Mouse (Mus musculus) thymus, adult 2 months (tissue): ENCODE measurements around the gene Ppard. TPM values are rescaled to one million over a fixed set of nuclear protein-coding genes. Genes with fewer than 3 reads are reported as not detected.

ENCODE experiments used
- DNase-seq: peaks from one replicate; pipeline ENCODE4 v3.0.0; 2021
- H3K27ac ChIP-seq: fragments of 200-500 bp; 2 replicates; pipeline ENCODE4 v1.5.1; 2012; ENCODE audit warnings: low read length, control low read depth; ENCODE audit not compliant: control insufficient read depth, insufficient read depth
- H3K27me3 ChIP-seq: fragments of 200-500 bp; 2 replicates; pipeline ENCODE4 v1.6.1; 2012; ENCODE audit warnings: mild to moderate bottlenecking, low read length, moderate library complexity, mixed read lengths; ENCODE audit not compliant: control insufficient read depth, insufficient read depth
- H3K36me3 ChIP-seq: fragments of 200-500 bp; 2 replicates; pipeline ENCODE4 v1.6.1; 2012; ENCODE audit warnings: mild to moderate bottlenecking, low read length, moderate library complexity; ENCODE audit not compliant: control insufficient read depth, insufficient read depth
- H3K4me1 ChIP-seq: fragments of 200-500 bp; replicated peaks from 2 replicates; pipeline ENCODE4 v1.6.1; 2012; ENCODE audit warnings: low read length; ENCODE audit not compliant: control insufficient read depth, insufficient read depth
- H3K4me3 ChIP-seq: fragments of 200-500 bp; 2 replicates; pipeline ENCODE4 v1.5.1; 2012; ENCODE audit warnings: mild to moderate bottlenecking, low read length, control low read depth, moderate library complexity; ENCODE audit not compliant: control insufficient read depth, insufficient read depth
- CTCF ChIP-seq: fragments of 200-500 bp; IDR thresholded peaks from 2 replicates; pipeline ENCODE4 v1.5.1; 2012; ENCODE audit warnings: mild to moderate bottlenecking, control low read depth, low read length, moderate library complexity, borderline replicate concordance; ENCODE audit not compliant: control insufficient read depth, poor library complexity, insufficient read depth; ENCODE audit errors: extremely low read depth
- POLR2A ChIP-seq: fragments of 200-500 bp; IDR thresholded peaks from 2 replicates; pipeline ENCODE4 v1.6.1; 2012; ENCODE audit warnings: mild to moderate bottlenecking, low read length, control low read depth, moderate library complexity; ENCODE audit not compliant: control insufficient read depth, poor library complexity, insufficient read depth; ENCODE audit errors: extremely low read depth
- WGBS: fragments of 180-500 bp; shearing (Covaris S2); methylation state at CpG from one replicate; pipeline ENCODE4 v1.1.7; 2018; 5-methylcytosine and 5-hydroxymethylcytosine counted together
- polyA plus RNA-seq: library from polyadenylated mRNA; depleted of rRNA; stranded (reverse); fragments of >200 nt; gene quantifications from 2 replicates; pipeline ENCODE4 v1.2.3, GENCODE M21; 2012

Gene Ppard
- polyA plus RNA-seq, 1 experiment = 51.6 TPM

- Histone ChIP-seq H3K27ac (no peak overlapping the region), H3K4me1 (peaks cover 10% of the 10 kb centered on the region), H3K27me3 (no peaks in the 10 kb centered on the region), H3K4me3 (no peak overlapping the region), H3K36me3 (peaks cover 5% of the 10 kb centered on the region; the same call in 1 of the 2 replicates)
- TF ChIP-seq CTCF = no peak
- no peak for TF ChIP-seq POLR2A
- 95% methylated on average over 6 of the region's 6 CpGs for WGBS
- DNase-seq = no peak
Measured at GRCm38 (mm10) chr17:28242296-28242695, 9.8 kb downstream of the Ppard start.

GRCm38 (mm10) chr17:28244214-28244613, 11.7 kb downstream of the Ppard start:
- 95% methylated on average over 6 of the region's 6 CpGs for WGBS
- Histone ChIP-seq H3K36me3 (peaks cover 5% of the 10 kb centered on the region; the same call in 1 of the 2 replicates), H3K27me3 (no peaks in the 10 kb centered on the region), H3K4me1 (peaks cover 17% of the 10 kb centered on the region), H3K27ac (no peak overlapping the region), H3K4me3 (no peak overlapping the region)
- no peak for TF ChIP-seq CTCF
- no peak for TF ChIP-seq POLR2A
- no peak for DNase-seq

DNA sequence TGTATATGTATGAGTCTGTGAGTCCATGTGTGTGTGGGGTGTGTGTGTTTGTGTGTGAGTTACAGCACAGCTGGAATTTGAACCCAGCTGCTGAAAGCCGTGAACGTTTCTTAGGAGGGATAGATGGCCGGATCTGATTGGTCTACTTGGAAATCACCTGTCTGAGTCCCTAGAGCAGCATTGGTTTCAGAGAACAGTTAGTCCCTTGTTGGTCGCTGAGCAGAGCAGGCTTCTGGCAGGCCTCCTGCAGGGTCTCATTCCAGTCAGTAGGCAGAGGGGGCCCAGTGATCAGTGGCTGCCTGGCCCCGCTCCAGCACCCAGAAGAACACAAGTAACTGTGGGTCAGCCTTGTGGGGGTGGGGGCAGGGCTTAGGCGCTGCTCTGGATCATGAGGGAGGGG, 12.2 kb downstream of the Ppard start:
- H3K4me1 ChIP-seq = peaks cover 17% of the 10 kb centered on the region
- H3K27ac ChIP-seq = no peak overlapping the region
- H3K4me3 ChIP-seq = no peak overlapping the region
- no peaks in the 10 kb centered on the region for H3K27me3 ChIP-seq
- TF ChIP-seq CTCF (no peak), POLR2A (no peak)
- 88% methylated on average over 6 of the region's 6 CpGs for WGBS
- no peak for DNase-seq
- H3K36me3 ChIP-seq = peaks cover 5% of the 10 kb centered on the region; the same call in 1 of the 2 replicates

DNA sequence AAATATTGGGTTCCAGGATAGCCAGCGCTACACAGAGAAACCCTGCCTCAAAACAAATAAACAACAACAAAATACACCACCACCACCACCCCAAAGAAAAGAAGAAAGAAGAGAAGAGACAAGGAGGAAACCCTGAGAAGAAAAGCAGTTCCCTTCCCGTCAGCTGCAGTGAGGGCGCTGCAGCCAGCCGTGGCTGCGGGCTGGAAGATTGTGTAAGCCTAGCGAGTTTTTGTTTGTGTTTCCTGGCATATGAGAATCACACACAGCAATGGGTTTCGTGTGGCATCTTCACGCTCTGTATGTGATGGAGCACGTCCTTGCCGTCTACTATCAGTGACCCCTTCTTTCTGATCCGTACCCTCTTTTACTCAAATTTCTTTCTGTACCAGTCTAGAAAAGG, 14.1 kb downstream of the Ppard start:
- 29% methylated on average over 11 of the region's 11 CpGs for WGBS

GRCm38 (mm10) chr17:28247613-28248012, 15.1 kb downstream of the Ppard start:
- Histone ChIP-seq H3K4me3 (no peak overlapping the region), H3K27me3 (no peaks in the 10 kb centered on the region), H3K27ac (no peak overlapping the region), H3K4me1 (peaks cover 17% of the 10 kb centered on the region), H3K36me3 (no peaks in the 10 kb centered on the region)
- no peak for TF ChIP-seq CTCF
- no peak for TF ChIP-seq POLR2A
- no peak for DNase-seq
- WGBS = 28% methylated on average over 6 of the region's 6 CpGs

More for the DNA sequence above, 14.1 kb downstream of the Ppard start:
- Histone ChIP-seq H3K4me3 (no peak overlapping the region), H3K27ac (no peak overlapping the region), H3K27me3 (no peaks in the 10 kb centered on the region), H3K36me3 (no peaks in the 10 kb centered on the region; the same call in 1 of the 2 replicates), H3K4me1 (peaks cover 17% of the 10 kb centered on the region)
- DNase-seq = no peak
- TF ChIP-seq POLR2A (no peak), CTCF (no peak)

DNA sequence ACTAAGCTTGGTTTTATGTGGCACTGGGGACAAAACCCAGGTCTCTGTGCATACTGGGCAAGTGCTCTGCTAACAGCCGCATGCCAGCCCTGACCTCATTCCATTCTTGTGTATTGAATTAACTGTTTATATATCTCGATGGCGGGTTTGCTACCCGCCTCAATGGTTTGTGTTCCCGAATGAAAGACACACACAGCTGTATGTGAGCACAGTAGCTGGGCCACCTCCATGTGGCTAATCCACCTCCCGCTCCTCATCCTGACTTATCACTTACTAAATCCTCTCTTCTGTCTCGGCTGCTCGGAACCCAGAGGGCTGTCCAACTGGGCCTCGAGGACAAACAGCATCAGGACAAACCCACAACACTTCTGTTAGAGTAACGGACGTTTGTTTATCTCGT, 16.6 kb downstream of the Ppard start:
- no peak for DNase-seq
- WGBS = 92% methylated on average over 12 of the region's 12 CpGs
- Histone ChIP-seq H3K4me3 (no peak overlapping the region), H3K36me3 (no peaks in the 10 kb centered on the region), H3K27me3 (no peaks in the 10 kb centered on the region), H3K27ac (no peak overlapping the region), H3K4me1 (peaks cover 17% of the 10 kb centered on the region)
- TF ChIP-seq CTCF (no peak), POLR2A (no peak)
